Mouse (Mus musculus): ENCODE results near the gene Adgrl2. TPM values are rescaled to one million over a fixed set of nuclear protein-coding genes. Genes with fewer than 3 reads are reported as not detected.

Adgrl2 gene
- total RNA-seq, 2 experiments from 2014 or later = 59.6 to 60.6 TPM

DNA sequence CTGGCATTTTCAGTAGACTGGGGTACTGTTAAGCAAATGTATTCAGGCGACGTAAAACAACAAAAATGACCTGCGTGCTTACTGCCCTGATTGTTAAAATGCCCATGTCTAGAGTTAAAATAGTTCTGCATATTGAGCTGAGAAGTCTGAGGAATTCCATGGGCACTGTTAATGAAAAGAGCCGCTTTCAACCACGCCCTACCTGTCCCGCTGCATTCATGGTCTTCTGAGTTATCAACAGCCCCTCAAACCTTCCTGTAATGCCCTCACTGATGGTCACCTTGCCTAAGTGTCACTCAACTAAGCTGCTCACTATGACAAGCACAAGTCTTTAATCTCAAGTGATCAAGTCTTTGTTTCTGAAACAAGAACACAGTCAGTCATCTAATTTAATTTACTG, 12.5 kb downstream of the Adgrl2 start:
- DNase-seq (ENCODE audit: low spot score in 2 of 2) = no peak

DNA sequence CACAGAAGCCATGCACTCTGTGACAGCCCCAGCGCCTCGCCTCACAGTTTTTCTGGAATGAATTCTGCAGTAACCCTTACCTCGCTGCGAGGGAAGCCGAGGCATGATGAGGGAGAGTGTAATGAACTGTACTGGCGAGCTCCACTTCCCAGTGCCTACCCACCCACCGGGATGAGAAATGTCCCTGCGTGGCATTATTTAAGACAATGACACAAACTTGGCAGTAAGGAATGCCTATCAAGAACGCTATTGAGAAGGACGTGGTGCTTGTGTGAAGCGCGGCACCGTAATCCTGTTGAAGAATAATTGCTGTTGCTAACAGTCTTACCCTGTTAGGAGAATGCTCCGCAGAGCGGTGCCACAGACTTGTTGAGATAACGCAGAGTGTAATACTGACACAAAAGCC, 13.2 kb downstream of the Adgrl2 start:
- peak in 1 of 2 experiments; percentile 35 for DNase-seq (ENCODE audit: low spot score in 2 of 2)

DNA sequence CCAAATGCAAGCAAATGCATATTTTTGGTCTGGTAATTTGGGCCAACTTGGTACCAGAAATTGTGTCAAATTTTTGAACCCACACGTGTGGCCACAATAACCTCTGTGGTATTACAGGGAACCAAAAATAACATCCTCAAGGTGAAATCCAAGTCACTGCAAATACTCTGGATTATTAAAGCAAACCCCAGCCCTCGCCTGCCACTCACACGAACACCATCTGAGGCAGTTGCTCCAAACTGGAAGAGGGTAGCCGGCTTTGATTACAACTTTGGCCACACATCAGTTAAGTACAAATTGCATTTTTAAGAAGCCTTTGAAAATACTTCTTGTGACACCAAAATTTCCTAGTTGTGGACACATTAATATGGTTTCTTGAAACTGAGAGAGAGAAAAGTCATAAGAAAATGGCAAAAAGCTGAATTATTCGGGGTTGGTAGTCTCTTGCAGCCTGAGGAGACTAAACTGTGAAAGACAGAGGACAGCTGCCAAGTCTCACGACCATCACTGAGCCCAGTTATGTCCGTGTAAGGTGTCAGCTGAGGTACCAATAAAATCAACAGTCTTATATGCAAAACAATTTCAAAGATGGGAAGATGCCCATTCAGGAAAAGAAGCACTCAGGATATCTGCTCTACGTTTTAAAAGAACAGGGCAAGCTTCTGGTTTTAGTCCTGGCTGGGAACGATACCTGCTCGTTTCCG, 18.3 kb downstream of the Adgrl2 start:
- DNase-seq (ENCODE audit: low spot score in 2 of 2) = no peak

DNA sequence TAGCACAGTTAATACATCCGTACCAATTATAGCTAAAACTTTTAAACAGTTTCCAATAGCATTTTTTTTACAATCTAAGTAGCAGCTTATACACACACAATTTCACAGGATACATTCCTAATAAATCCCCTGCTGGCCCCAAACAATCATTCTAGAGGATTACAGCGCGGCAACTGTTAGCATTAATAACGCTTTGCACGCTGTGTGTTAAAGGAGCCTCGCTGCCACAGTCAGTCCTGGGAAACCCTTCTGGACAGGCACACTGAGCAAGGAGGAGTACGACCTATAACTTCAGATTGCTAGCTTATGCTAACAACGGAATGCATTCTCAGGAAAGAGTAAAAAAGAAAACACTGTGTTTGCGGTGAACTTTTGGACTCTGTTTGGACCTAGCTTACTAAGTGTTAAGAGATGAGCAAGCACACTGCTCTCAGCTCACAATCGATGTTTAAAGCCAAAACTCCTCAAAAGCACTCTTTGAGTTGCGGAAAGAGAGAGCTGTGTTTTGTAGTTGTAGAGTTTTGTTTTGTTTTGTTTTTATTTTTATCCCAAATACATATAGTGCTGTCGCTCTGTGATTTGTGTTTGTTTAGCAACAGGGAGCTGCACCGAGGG, 25.3 kb downstream of the Adgrl2 start:
- DNase-seq (ENCODE audit: low spot score in 2 of 2) = no peak

DNA sequence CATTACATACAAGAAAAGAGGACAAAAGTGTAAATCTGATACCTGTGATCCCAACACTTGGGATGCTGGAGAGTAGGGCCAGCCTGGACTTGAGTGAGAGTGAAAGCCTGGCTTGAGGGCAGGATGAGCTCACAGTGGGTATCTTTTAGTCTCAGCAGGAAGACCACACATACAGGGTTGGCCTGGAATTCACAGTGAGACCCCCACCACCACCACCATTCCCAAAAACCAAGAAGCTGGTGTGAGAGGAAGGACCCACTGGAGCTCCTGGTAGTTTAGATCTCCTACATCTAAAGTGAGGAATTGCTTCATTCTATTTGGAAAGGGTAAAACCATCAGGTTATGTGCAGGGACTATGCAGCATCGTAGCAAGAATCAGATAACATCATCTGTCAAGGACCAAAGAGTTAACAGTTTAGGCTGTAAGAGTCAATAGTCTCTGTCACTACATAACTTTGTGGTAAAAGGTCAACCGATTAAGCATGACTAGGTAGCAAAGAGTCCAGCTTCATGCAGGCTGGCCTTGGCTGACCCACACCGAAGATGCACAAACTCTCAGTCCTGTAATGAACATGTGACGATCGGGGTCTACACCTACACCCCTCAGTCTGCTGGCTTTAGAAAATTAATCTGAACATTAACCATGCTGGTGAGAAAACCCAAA, 26.8 kb downstream of the Adgrl2 start:
- DNase-seq (ENCODE audit: low spot score in 2 of 2) = no peak

DNA sequence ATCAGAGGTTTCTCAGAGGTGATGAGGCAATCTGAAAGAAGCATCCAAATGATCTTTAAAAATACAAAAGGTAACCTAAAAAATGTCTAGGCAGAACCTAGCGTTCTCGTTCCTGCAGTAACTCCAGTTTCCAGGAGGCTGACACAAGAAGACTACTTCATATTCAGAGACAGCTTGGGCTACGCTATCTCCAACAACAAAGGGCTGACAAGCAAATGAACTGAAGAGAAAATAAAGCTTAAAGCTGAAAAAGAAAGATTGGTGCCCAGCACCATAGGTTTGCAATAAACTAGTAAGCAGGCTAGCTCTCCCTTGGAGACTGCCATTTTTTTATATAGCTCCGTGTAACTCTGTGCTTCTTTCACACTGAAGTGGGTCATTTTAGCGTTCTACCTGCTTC, 28.7 kb downstream of the Adgrl2 start:
- no peak for DNase-seq (ENCODE audit: low spot score in 2 of 2)

DNA sequence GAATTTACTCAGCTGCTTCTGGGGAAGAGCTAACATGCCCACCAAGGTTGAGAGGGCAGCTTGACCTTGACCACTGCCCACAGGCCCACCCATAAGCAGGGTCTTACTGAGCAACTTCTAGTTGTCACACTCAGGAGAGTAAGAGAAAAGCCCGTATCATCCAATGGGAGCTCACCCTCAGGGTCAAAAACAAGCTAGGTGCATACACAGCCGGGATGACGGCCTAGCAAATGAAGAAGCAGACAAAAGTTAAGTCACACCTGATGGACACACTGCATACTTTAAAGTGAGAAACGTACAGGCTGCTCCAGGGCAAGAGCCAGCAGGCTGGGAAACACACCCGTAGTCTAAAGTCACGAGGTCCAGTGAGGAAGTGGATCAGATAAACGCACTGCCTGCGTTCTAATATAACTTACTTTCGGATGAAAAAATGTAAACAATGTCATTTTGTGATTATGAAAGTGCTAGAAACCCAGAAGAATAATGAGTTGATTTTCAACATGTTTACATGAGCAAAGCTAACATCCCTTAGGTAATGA, 29.5 kb downstream of the Adgrl2 start:
- no peak for DNase-seq (ENCODE audit: low spot score in 2 of 2)

DNA sequence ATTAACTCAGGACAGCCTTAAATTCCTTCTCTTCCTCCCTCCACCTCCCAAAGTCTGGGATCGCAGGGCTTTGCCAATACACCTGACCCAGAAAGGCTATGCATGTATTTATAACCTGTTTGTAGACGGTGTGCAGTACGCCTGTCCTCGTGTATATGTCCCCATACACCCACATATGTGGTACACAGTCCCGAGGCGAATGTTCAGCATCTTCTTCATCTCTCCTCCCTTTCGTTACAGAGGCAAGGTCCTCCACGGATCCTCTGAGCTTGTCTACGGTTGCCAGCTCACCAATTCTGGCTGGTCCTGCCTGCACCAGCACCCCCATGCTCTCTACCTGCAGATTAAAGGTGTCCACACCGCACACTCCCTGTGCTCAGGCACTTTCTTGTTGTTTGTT, 30.1 kb downstream of the Adgrl2 start:
- no peak for DNase-seq (ENCODE audit: low spot score in 2 of 2)

DNA sequence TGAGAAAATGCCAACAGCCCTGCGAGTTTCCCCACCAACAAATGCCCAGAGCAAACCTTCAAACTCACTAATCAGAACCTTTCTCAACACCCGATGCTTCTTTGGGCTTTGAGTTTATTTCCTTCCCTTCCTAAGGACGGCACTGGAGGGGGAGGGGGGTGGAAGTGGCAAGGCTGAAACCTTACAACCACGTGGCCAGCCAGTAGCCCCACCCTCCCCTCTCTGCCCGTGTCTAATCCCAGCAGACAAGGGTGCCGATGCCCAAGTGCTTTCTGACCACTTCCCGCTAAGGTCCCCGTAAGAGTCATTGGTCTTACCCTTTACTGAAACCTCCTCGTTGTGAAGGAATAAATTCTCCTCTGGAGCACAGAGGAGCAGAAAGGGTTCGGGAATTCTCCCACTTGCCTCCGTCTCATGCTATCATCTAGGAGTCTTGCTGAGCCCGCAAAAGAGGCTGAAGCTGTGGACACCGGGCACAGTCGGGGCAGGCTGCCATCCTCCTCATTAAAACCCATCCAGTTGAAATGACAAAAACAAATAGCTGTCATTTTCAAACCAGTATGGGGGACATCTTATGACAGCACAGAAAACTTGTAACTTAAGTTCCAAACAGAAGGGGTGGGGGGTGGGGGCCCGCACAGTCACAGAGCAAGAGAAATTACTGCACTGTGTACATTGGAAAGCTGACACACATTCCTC, 30.9 kb downstream of the Adgrl2 start:
- no peak for DNase-seq (ENCODE audit: low spot score in 2 of 2)

DNA sequence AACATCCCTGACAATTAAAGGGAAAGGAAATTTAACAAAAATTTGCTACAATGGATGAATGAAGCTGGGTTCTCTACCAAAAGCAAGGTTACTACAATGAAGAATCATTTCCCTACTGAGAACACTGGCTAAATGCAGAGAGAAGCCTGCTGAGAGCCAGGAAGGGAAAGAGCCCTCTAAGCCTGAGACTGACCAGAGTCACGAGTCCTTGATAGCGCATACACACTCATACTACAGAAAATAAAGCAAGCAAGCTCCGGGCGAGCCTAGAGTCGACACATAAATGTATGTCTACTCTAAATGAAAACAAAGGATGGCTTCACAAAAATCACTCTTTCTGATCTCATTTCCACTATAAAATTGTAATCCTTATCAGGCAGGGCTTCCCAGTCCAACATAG, 31.6 kb downstream of the Adgrl2 start:
- no peak for DNase-seq (ENCODE audit: low spot score in 2 of 2)

DNA sequence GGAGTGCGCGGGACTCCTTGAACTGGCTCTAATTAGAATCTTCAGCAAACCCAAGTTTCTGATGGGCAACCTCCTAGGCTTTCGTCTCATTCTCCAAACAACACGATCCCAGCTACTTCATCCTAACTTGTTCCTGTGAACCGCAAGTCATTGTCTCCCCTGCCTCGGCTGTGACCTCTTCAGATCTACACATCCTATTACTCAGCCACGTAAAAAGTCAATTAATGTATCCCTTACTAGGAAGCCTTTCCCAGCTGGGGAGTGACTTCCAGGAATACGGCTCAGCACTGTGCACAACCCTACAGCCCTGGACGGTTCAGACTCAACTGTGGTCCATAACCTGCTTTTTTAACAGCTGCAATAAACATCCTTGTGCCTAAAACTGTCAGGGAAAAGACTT, 32.2 kb downstream of the Adgrl2 start:
- no peak for DNase-seq (ENCODE audit: low spot score in 2 of 2)

DNA sequence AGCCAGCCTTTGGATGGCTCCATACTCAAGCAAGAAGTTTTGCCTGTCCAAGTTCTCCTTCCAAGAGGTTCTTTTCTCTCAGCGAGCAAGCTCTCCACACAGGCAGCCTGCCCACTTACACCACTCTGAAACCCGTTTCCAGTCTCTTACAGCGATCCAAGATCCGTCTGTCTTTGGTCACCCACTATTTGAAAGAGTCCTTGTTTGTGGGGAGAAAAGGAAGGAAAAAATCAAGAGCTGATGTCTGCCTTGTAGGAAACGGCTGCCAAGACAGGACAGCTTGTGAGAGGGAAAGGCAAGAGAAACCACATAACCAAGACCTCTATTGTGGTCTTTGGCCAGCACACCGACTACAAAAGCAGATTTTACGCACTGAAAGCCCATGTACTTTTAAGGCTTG, 33.5 kb downstream of the Adgrl2 start:
- DNase-seq (ENCODE audit: low spot score in 2 of 2) = peak in 1 of 2 experiments; percentile 15

DNA sequence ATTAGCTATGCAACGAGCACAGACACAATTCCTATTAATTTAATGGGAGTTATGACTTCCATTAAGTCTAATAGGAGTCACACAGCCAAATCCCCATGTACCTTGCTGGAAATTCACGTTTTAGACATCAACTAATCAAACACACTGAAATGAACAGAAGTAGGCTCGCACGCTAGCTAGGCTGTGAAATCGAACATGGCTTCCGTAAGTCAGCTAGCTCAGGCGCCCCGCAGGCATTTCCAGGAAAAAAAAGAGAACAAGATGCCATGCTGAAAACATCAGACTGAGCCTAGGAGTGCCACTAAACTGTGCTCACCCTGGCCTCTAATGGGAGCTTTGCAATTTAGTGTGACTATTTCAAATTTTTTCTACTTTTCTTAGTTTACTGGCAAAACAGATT, 40.6 kb downstream of the Adgrl2 start:
- no peak for DNase-seq (ENCODE audit: low spot score in 2 of 2)

DNA sequence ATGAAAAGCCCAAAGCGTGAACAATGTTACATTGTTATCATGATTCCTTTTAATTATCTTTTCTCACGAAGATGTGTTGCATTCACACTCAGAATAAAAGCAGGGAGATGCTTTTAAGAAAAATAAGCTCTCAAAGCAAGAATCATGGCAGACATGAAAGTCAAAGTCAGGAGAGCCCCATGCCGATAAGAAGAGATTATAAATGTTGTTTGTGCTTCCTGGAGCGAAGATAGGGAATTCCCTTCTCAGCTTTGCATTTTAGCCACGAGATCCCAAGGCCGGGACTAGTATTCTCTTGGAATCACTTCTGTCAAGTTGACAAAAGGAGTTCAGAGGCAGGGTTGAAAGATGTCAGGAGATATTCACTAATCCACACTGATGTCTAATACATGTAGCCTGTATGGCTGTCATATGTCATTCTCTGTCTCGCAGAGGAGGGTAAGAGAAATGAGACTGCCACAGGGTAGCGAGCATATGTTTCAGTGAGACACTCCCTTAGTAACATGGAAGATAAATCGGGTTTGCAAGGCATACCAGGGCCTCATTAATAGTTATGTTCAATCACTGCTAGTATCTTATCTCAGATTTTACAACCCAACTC, 42.5 kb downstream of the Adgrl2 start:
- no peak for DNase-seq (ENCODE audit: low spot score in 2 of 2)

DNA sequence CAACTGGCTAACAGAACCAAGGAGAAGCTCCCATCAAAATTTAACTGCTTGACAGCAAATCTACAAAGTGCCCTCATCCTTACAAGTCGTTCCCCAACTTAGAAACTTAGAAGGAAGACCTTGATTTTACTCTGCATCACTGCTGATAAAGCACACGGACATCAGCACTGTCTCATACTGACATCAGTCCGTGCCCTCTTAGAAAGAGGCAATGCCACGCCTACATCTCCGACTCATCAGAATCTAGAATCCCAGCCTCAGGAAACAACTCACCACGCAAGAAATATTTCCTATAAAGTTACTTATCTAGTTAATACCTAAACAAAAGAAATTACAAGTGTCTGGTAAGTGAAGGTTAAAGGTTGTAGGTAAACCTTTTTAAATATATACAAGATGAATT, 43.1 kb downstream of the Adgrl2 start:
- DNase-seq (ENCODE audit: low spot score in 2 of 2) = no peak

DNA sequence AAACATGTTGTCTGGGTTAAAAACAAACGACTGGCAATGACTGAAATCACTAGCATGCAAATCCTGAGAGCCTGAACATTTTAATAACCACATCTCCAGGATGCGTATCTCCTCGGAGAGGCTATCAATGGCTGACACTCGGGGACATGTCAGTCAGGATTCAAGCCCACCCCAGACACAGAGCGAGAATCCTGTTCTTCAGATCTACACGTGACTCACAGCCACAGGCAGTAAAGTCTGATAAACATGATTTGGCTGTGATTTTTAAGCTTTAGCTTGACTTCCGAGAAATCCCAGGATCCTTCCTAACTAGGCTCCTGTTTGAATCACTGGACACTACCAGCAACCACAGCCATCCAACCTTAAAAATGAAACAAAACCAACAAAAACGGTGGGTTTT, 44.8 kb downstream of the Adgrl2 start:
- no peak for DNase-seq (ENCODE audit: low spot score in 2 of 2)

DNA sequence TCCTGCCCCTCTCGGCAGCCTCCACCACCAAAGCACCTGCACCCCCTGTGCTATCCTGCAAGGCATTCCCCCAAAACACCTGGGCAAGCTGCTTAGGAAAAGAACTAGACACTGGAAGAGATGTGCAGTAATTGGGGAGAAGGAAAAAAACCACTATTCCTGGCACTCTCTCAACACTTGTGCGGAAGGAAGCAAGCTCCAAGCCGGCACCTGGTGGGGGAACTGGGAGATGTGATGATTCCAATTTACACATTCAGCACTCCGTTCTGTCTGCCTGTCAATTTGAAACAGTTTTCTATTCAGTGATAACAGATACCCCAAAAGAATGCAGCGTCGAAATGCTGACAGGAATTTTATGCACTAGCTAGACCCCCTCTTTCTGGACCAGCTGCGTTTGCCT, 50.9 kb downstream of the Adgrl2 start:
- no peak for DNase-seq (ENCODE audit: low spot score in 2 of 2)

DNA sequence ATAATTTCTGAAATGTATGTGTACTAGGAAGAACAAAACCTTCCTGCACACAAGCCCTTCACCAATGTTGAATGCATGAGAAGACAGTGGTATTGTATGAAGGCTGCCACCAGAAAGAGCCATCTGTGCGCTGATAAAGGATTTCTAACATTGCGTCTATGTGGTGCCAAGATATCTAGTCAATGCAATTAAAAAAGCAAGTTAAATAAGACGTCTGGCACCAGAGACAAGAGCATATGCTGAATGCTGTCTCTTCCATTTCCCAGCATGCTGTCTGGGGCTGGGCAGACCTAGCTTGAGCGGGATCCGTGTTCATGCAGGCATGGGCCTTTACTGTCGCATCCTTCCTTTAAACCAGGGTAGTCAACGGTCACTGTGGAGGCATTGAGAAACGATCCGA, 55.3 kb downstream of the Adgrl2 start:
- peak in 1 of 2 experiments; percentile 61 for DNase-seq (ENCODE audit: low spot score in 2 of 2)

DNA sequence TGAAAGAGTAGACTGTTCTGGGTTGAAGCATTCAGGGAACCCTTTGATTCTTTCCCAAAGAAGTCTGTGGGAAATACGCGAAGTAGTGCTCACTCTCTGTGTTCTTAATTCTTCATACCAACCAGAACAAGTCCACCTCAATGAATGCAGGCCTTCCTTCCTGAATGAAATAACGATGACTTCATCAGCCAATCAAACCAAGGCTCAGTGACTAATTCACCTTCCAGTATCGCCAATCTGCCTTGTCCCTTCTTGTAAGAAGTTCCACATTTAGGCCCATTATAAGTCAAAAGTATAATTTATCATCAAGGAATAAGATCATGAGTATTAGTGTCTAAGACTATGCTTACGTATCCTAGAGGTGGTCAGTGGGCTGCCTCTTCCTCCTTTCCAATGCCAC, 56.1 kb downstream of the Adgrl2 start:
- DNase-seq (ENCODE audit: low spot score in 2 of 2) = no peak

DNA sequence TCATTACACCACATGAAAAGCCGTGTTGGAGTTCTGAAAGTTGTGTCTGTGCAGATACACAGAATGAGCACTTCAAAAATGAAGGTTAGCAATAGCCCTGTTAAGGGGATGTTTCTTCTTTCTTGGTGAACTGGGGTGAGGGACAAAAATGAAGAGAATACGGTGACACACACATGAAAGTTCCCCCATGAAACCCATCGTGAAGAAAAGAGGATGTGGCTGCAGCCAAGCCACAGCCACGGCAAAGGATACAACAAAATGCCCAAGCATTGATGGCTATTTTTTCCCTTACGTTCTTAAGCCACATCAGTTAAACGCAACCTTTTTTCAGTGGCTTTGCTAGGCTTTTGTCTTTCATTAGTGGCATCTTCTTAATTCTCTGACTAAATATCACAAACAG, 57.2 kb downstream of the Adgrl2 start:
- DNase-seq (ENCODE audit: low spot score in 2 of 2) = no peak

DNA sequence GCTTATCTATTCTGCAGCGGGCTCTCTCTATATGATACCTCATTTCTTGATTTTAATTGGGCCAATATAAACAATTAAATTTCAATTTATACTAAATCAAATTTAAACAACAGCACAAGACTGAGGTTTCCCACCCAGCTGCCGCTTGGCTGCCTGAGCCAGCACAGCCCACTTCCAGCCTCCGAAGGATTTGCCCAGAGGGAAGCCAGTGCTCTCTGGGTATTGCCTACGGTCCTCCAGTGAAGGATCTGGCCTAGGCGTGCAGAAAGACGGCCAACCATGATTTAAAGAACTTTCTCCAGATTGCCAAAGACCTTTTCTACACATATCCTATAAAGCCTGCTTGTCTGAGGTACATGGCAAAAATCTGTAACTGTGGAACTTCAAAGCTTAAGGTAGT, 59.4 kb downstream of the Adgrl2 start:
- no peak for DNase-seq (ENCODE audit: low spot score in 2 of 2)

All from layer of hippocampus, adult 18-20 months (tissue).